Mouse (Mus musculus) liver, postnatal 0 days (tissue): ENCODE results near the gene Foxo4.

Source experiments
- CTCF ChIP-seq: sonication (generic); IDR thresholded peaks from 2 replicates; pipeline ENCODE4 v1.5.1; 2016; ENCODE audit warnings: antibody characterized with exemption, low read depth
- EP300 ChIP-seq: IDR thresholded peaks from 2 replicates; pipeline ENCODE4 v1.6.1; 2016; ENCODE audit warnings: antibody characterized with exemption, low read depth, mild to moderate bottlenecking

DNA sequence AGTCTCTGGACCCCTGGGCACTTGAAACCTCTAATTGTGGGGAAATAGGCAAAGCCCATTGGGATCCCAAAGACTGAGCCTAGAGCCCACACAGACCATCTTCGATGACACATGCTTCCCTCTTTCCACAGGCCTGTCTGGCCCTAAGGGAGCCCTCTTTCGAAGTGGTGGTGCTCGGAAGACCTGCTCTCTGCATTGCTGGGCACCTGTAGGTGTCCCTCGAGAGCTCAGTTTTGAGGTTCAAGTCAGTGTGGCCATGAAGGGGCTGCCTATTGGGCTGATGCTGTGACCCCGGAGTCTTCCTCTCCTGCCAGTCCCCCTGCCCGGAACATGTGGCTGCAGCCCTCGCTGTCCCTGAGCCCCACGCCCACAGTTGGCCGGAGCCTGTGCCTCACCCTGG is 47.3 kb downstream of the Foxo4 start:
- TF ChIP-seq CTCF (no peak), EP300 (no peak)
